Mouse (Mus musculus) left cerebral cortex, postnatal 10 days (tissue): Measurements from ENCODE around the gene Fam136a. TPM values are rescaled to one million over a fixed set of nuclear protein-coding genes. Genes with fewer than 3 reads are reported as not detected.
"Not testable (repeated sequence)": the region's sequence is repeated elsewhere in the genome, so short reads cannot be mapped to it uniquely, and the experiment has no call there.

Experiments
- DNase-seq, 2 experiments: peaks; one replicate each; pipeline ENCODE4 v3.0.0; 2021 to 2022; ENCODE audit warnings: low spot score in 2 of 2, mixed read lengths in 1 of 2; ENCODE audit errors: extremely low spot score in 1 of 2
- intact Hi-C: fragments of 180-260 bp; cut with DNase I; formaldehyde crosslinking; loops from one replicate; pipeline ENCODE4 v1.15.1; 2025
- total RNA-seq, 2 experiments: library from RNA; stranded (reverse); gene quantifications; 2 replicates each; pipeline ENCODE4 v1.2.3; 2021

Gene Fam136a
- total RNA-seq, 2 experiments from 2014 or later: 34.0 to 34.6 TPM

GRCm38 (mm10) chr6:86364442-86365141 lies 854 bp upstream of the Fam136a start:
- peak; percentile 82 to 87 for DNase-seq
- intact Hi-C loops: loop anchor here (2.0 to 5.0 kb wide), 4 partner anchors 38 to 337 kb away; partner anchors contain the start of genes Add2, Tgfa and Tia1

- intact Hi-C loops: loop anchor here (5.0 kb wide), 1 partner anchor 36 kb away; the partner anchor contains the start of gene Tia1
- DNase-seq: peak; percentile 21 to 57
Observed at GRCm38 (mm10) chr6:86366125-86366852, 843 bp downstream of the Fam136a start.

GRCm38 (mm10) chr6:86366853-86367249 lies 1.4 kb downstream of the Fam136a start:
- no peak for DNase-seq
- intact Hi-C loops: loop anchor here (5.0 kb wide), 1 partner anchor 35 kb away; the partner anchor contains the start of gene Tia1

GRCm38 (mm10) chr6:86368479-86368878 lies 3.0 kb downstream of the Fam136a start:
- DNase-seq: peak in 1 of 2 experiments; percentile 20
- intact Hi-C loops: loop anchor here (5.0 kb wide), 1 partner anchor 34 kb away; the partner anchor contains the start of gene Tia1

GRCm38 (mm10) chr6:86370093-86370713 lies 4.8 kb downstream of the Fam136a start:
- intact Hi-C loops: no loop called here
- no peak for DNase-seq

GRCm38 (mm10) chr6:86370764-86371339 lies 5.4 kb downstream of the Fam136a start, which contains the start of gene Snrpg:
Gene Snrpg (plus strand): TSS chr6:86371304.
- intact Hi-C loops: no loop called here
- DNase-seq: no peak

GRCm38 (mm10) chr6:86371340-86371911 lies 6.0 kb downstream of the Fam136a start:
- intact Hi-C loops: no loop called here
- DNase-seq: peak; percentile 97 to 98

GRCm38 (mm10) chr6:86371950-86372516 lies 6.6 kb downstream of the Fam136a start:
- DNase-seq: no peak
- intact Hi-C loops: no loop called here

- no peak for DNase-seq
- intact Hi-C loops: no loop called here
Observed at GRCm38 (mm10) chr6:86373556-86373955, 8.1 kb downstream of the Fam136a start.

GRCm38 (mm10) chr6:86378341-86378740 lies 12.9 kb downstream of the Fam136a start:
- intact Hi-C loops: no loop called here
- DNase-seq: no peak

- intact Hi-C loops, DNase-seq: not testable (repeated sequence)
Observed at GRCm38 (mm10) chr6:86380112-86380511, 14.7 kb downstream of the Fam136a start.

GRCm38 (mm10) chr6:86382551-86382950 lies 17.1 kb downstream of the Fam136a start:
- DNase-seq: no peak
- intact Hi-C loops: no loop called here

- intact Hi-C loops: no loop called here
- no peak for DNase-seq
Observed at GRCm38 (mm10) chr6:86383370-86383769, 17.9 kb downstream of the Fam136a start.

- no peak for DNase-seq
- intact Hi-C loops: no loop called here
Observed at GRCm38 (mm10) chr6:86384692-86385091, 19.2 kb downstream of the Fam136a start.

GRCm38 (mm10) chr6:86385362-86386104 lies 20.1 kb downstream of the Fam136a start:
- intact Hi-C loops: no loop called here

GRCm38 (mm10) chr6:86387313-86387712 lies 21.9 kb downstream of the Fam136a start:
- intact Hi-C loops: no loop called here
- no peak for DNase-seq

More at GRCm38 (mm10) chr6:86385362-86386104, 20.1 kb downstream of the Fam136a start:
- DNase-seq: no peak

GRCm38 (mm10) chr6:86388461-86388860 lies 23.0 kb downstream of the Fam136a start:
- no peak for DNase-seq
- intact Hi-C loops: no loop called here

- intact Hi-C loops: no loop called here
- DNase-seq: no peak
Observed at GRCm38 (mm10) chr6:86391326-86391725, 25.9 kb downstream of the Fam136a start.
